Mouse (Mus musculus) thymus, adult 2 months (tissue): ENCODE measurements at regions not wholly inside any gene's neighbourhood (a gene's known extent, or its start where the extent isn't known, plus 50 kb on each side); places are given as distances from the start of the nearest gene placed in this dataset.

Source experiments
- DNase-seq: peaks from one replicate; pipeline ENCODE4 v3.0.0; 2021
- H3K27ac ChIP-seq: fragments of 200-500 bp; 2 replicates; pipeline ENCODE4 v1.5.1; 2012; ENCODE audit warnings: low read length, control low read depth; ENCODE audit not compliant: control insufficient read depth, insufficient read depth
- H3K27me3 ChIP-seq: fragments of 200-500 bp; 2 replicates; pipeline ENCODE4 v1.6.1; 2012; ENCODE audit warnings: mild to moderate bottlenecking, low read length, moderate library complexity, mixed read lengths; ENCODE audit not compliant: control insufficient read depth, insufficient read depth
- H3K36me3 ChIP-seq: fragments of 200-500 bp; 2 replicates; pipeline ENCODE4 v1.6.1; 2012; ENCODE audit warnings: mild to moderate bottlenecking, low read length, moderate library complexity; ENCODE audit not compliant: control insufficient read depth, insufficient read depth
- H3K4me1 ChIP-seq: fragments of 200-500 bp; replicated peaks from 2 replicates; pipeline ENCODE4 v1.6.1; 2012; ENCODE audit warnings: low read length; ENCODE audit not compliant: control insufficient read depth, insufficient read depth
- H3K4me3 ChIP-seq: fragments of 200-500 bp; 2 replicates; pipeline ENCODE4 v1.5.1; 2012; ENCODE audit warnings: mild to moderate bottlenecking, low read length, control low read depth, moderate library complexity; ENCODE audit not compliant: control insufficient read depth, insufficient read depth
- CTCF ChIP-seq: fragments of 200-500 bp; IDR thresholded peaks from 2 replicates; pipeline ENCODE4 v1.5.1; 2012; ENCODE audit warnings: mild to moderate bottlenecking, control low read depth, low read length, moderate library complexity, borderline replicate concordance; ENCODE audit not compliant: control insufficient read depth, poor library complexity, insufficient read depth; ENCODE audit errors: extremely low read depth
- POLR2A ChIP-seq: fragments of 200-500 bp; IDR thresholded peaks from 2 replicates; pipeline ENCODE4 v1.6.1; 2012; ENCODE audit warnings: mild to moderate bottlenecking, low read length, control low read depth, moderate library complexity; ENCODE audit not compliant: control insufficient read depth, poor library complexity, insufficient read depth; ENCODE audit errors: extremely low read depth
- WGBS: fragments of 180-500 bp; shearing (Covaris S2); methylation state at CpG from one replicate; pipeline ENCODE4 v1.1.7; 2018; 5-methylcytosine and 5-hydroxymethylcytosine counted together

GRCm38 (mm10) chr9:61199891-61200290 is 172.3 kb upstream of the Tle3 start:
- 73% methylated on average over 8 of the region's 8 CpGs for WGBS
- H3K4me3 ChIP-seq: no peak overlapping the region
- DNase-seq: no peak

GRCm38 (mm10) chr9:61200295-61200955 is 171.7 kb upstream of the Tle3 start:
- Histone ChIP-seq H3K4me1 (peaks cover 11% of the 10 kb centered on the region), H3K27me3 (no peaks in the 10 kb centered on the region), H3K4me3 (no peak overlapping the region), H3K36me3 (no peaks in the 10 kb centered on the region), H3K27ac (no peak overlapping the region)
- no peak for DNase-seq
- WGBS: 60% methylated on average over 5 of the region's 5 CpGs
- TF ChIP-seq CTCF (no peak), POLR2A (no peak)

More at GRCm38 (mm10) chr9:61199891-61200290, 172.3 kb upstream of the Tle3 start:
- H3K27me3 ChIP-seq: no peaks in the 10 kb centered on the region
- TF ChIP-seq CTCF: no peak
- no peak for TF ChIP-seq POLR2A
- peaks cover 11% of the 10 kb centered on the region for H3K4me1 ChIP-seq
- H3K36me3 ChIP-seq: no peaks in the 10 kb centered on the region
- H3K27ac ChIP-seq: no peak overlapping the region

- H3K27ac ChIP-seq: no peak overlapping the region
- no peaks in the 10 kb centered on the region for H3K36me3 ChIP-seq
- H3K4me3 ChIP-seq: no peak overlapping the region
- 94% methylated on average over 8 of the region's 8 CpGs for WGBS
- DNase-seq: no peak
- TF ChIP-seq POLR2A (no peak), CTCF (no peak)
- peaks cover 12% of the 10 kb centered on the region for H3K4me1 ChIP-seq
- no peaks in the 10 kb centered on the region for H3K27me3 ChIP-seq
Observed at GRCm38 (mm10) chr9:61205049-61205448, 167.1 kb upstream of the Tle3 start.

- no peak overlapping the region for H3K4me3 ChIP-seq
- no peaks in the 10 kb centered on the region for H3K27me3 ChIP-seq
- H3K27ac ChIP-seq: no peak overlapping the region
- DNase-seq: no peak
- WGBS: 95% methylated on average over 13 of the region's 13 CpGs
- peaks cover 15% of the 10 kb centered on the region for H3K4me1 ChIP-seq
- no peak for TF ChIP-seq POLR2A
- TF ChIP-seq CTCF: no peak
- no peaks in the 10 kb centered on the region for H3K36me3 ChIP-seq
Observed at GRCm38 (mm10) chr9:61206725-61207365, 165.3 kb upstream of the Tle3 start.

- 98% methylated on average over 13 of the region's 13 CpGs for WGBS
Observed at GRCm38 (mm10) chr9:61207423-61208150, 164.6 kb upstream of the Tle3 start.

GRCm38 (mm10) chr9:61211627-61212026 is 160.5 kb upstream of the Tle3 start:
- TF ChIP-seq POLR2A (no peak), CTCF (no peak)
- Histone ChIP-seq H3K4me3 (no peak overlapping the region), H3K4me1 (peaks cover 39% of the 10 kb centered on the region), H3K27me3 (no peaks in the 10 kb centered on the region), H3K36me3 (no peaks in the 10 kb centered on the region), H3K27ac (no peak overlapping the region)
- 66% methylated on average over 4 of the region's 4 CpGs for WGBS
- no peak for DNase-seq

More at GRCm38 (mm10) chr9:61207423-61208150, 164.6 kb upstream of the Tle3 start:
- no peaks in the 10 kb centered on the region for H3K36me3 ChIP-seq
- TF ChIP-seq POLR2A (no peak), CTCF (no peak)
- H3K4me3 ChIP-seq: no peak overlapping the region
- DNase-seq: no peak
- peaks cover 20% of the 10 kb centered on the region for H3K4me1 ChIP-seq
- H3K27ac ChIP-seq: no peak overlapping the region
- H3K27me3 ChIP-seq: no peaks in the 10 kb centered on the region

GRCm38 (mm10) chr9:61214943-61215342 is 157.2 kb upstream of the Tle3 start:
- H3K27me3 ChIP-seq: no peaks in the 10 kb centered on the region
- WGBS: 66% methylated on average over 6 of the region's 6 CpGs

More at GRCm38 (mm10) chr9:61214943-61215342, 157.2 kb upstream of the Tle3 start:
- Histone ChIP-seq H3K27ac (peak overlapping the region; percentile 51; the same call in 1 of the 2 replicates), H3K4me3 (no peak overlapping the region), H3K4me1 (peaks cover 43% of the 10 kb centered on the region), H3K36me3 (no peaks in the 10 kb centered on the region)
- DNase-seq: no peak
- no peak for TF ChIP-seq CTCF
- no peak for TF ChIP-seq POLR2A
